Mouse (Mus musculus): Measurements from ENCODE around the gene Zfp865. TPM values are rescaled to one million over a fixed set of nuclear protein-coding genes. Genes with fewer than 3 reads are reported as not detected.

Zfp865 gene
- polyA plus RNA-seq (2015; fragmentation: Nextera tagmentation; extraction: Ambion mirVana): 8.0 and 8.4 TPM in 2 replicates

GRCm38 (mm10) chr7:5020000-5020681 is at the start of gene Zfp865, which contains the start of gene Ccdc106:
Gene Zfp865 (plus strand): TSS chr7:5020376.
Gene Ccdc106 (plus strand): TSS chr7:5020553.
- peak within 1 kb of the TSS; percentile 74 for H3K4me3 ChIP-seq
- no peaks in the 10 kb centered on the region for H3K9me3 ChIP-seq
- no peaks in the 10 kb centered on the region for H3K36me3 ChIP-seq (replicated peaks)
- H3K27ac ChIP-seq: peak within 1 kb of the TSS; percentile 91
- WGBS: under 1% methylated on average over 48 of the region's 49 CpGs
- H3K4me2 ChIP-seq: peak within 1 kb of the TSS; percentile 74
- H3K9ac ChIP-seq: peak within 1 kb of the TSS; percentile 81
- ATAC-seq (replicated peaks): peak; percentile 89
- H3K27me3 ChIP-seq (replicated peaks): no peaks in the 10 kb centered on the region
- H3K4me1 ChIP-seq: peaks cover 22% of the 10 kb centered on the region

DNA sequence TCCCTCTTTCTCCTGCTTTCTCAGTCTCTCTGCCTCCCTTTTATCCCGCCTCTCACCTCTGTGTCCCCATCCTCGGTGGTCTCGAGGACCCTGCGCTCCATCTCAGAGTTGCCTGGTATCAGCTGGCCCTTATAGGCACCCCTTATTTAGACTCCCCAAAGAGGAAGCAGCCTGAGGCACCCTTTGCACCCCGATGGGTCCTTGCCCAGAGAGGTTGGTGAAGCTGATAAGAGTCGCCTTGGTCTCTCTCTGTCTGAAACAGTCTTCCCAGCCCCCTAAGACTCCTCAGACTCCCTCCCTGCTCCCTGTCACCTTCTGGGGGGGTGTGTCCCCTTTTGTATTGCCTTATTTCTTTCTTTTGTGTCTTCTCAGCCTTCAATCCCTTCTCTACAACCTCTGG is 49.1 kb upstream of the Zfp865 start, which contains the start of gene Sbk3:
Sbk3 (minus strand) TSS at position 101 of the 400 bp plus-strand sequence.
- no peak for ATAC-seq (replicated peaks)
- H3K9ac ChIP-seq: no peak within 1 kb of the TSS
- no peak within 1 kb of the TSS for H3K4me3 ChIP-seq
- no peaks in the 10 kb centered on the region for H3K36me3 ChIP-seq (replicated peaks)
- no peaks in the 10 kb centered on the region for H3K4me1 ChIP-seq
- no peaks in the 10 kb centered on the region for H3K9me3 ChIP-seq
- H3K27me3 ChIP-seq (replicated peaks): no peaks in the 10 kb centered on the region
- no peak within 1 kb of the TSS for H3K4me2 ChIP-seq
- 49% methylated on average over 6 of the region's 6 CpGs for WGBS
- H3K27ac ChIP-seq: no peak within 1 kb of the TSS

DNA sequence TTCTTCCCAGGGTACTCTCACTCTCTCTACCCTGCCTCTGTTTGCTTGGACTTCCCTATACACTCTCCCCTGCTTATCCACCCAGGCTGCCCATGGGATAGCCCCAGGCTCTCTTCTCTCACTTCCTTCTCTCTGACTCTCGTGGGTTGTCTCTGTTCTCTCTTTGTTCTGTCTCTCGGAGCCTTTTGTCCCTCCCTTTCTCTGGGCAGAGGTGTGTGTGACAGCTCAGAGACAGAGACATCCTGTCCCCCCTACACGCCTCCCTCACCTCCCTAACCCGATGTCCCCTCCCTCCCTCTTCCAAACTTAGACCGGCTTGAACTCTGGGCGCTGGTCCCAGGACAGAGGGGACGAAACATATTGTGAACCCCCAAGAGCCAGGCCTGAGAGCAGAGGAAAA is 48.5 kb upstream of the Zfp865 start:
- Histone ChIP-seq H3K4me3 (no peak overlapping the region), H3K36me3 (replicated peaks) (no peaks in the 10 kb centered on the region), H3K9me3 (no peaks in the 10 kb centered on the region), H3K27me3 (replicated peaks) (no peaks in the 10 kb centered on the region), H3K27ac (no peak overlapping the region), H3K4me2 (no peak overlapping the region), H3K9ac (no peak overlapping the region), H3K4me1 (no peaks in the 10 kb centered on the region)
- 29% methylated on average over 7 of the region's 7 CpGs for WGBS
- no peak for ATAC-seq (replicated peaks)

- no peaks in the 10 kb centered on the region for H3K36me3 ChIP-seq (replicated peaks)
- no peak for ATAC-seq (replicated peaks)
- 84% methylated on average over 18 of the region's 18 CpGs for WGBS
- H3K4me2 ChIP-seq: no peak overlapping the region
- H3K4me1 ChIP-seq: no peaks in the 10 kb centered on the region
- no peaks in the 10 kb centered on the region for H3K27me3 ChIP-seq (replicated peaks)
- H3K27ac ChIP-seq: no peak overlapping the region
- no peak overlapping the region for H3K9ac ChIP-seq
- H3K9me3 ChIP-seq: no peaks in the 10 kb centered on the region
- H3K4me3 ChIP-seq: no peak overlapping the region
These were observed 47.7 kb upstream of the Zfp865 start for GRCm38 (mm10) chr7:4972321-4973047.

- H3K36me3 ChIP-seq (replicated peaks): no peaks in the 10 kb centered on the region
- H3K9ac ChIP-seq: no peak overlapping the region
- no peak for ATAC-seq (replicated peaks)
- H3K4me2 ChIP-seq: no peak overlapping the region
- H3K27me3 ChIP-seq (replicated peaks): no peaks in the 10 kb centered on the region
- H3K27ac ChIP-seq: no peak overlapping the region
- 62% methylated on average over 4 of the region's 4 CpGs for WGBS
- H3K4me1 ChIP-seq: no peaks in the 10 kb centered on the region
- no peaks in the 10 kb centered on the region for H3K9me3 ChIP-seq
- no peak overlapping the region for H3K4me3 ChIP-seq
These were observed 44.7 kb upstream of the Zfp865 start for GRCm38 (mm10) chr7:4975455-4975854.

- H3K4me1 ChIP-seq: no peaks in the 10 kb centered on the region
- H3K27ac ChIP-seq: no peak overlapping the region
- no peaks in the 10 kb centered on the region for H3K36me3 ChIP-seq (replicated peaks)
- WGBS: 90% methylated on average over 7 of the region's 7 CpGs
- no peaks in the 10 kb centered on the region for H3K9me3 ChIP-seq
- no peak overlapping the region for H3K4me3 ChIP-seq
- ATAC-seq (replicated peaks): no peak
- H3K27me3 ChIP-seq (replicated peaks): no peaks in the 10 kb centered on the region
- H3K4me2 ChIP-seq: no peak overlapping the region
- H3K9ac ChIP-seq: no peak overlapping the region
These were observed 43.3 kb upstream of the Zfp865 start for GRCm38 (mm10) chr7:4976832-4977231.

GRCm38 (mm10) chr7:4988250-4988649 is 31.9 kb upstream of the Zfp865 start:
- WGBS: 82% methylated on average over 2 of the region's 2 CpGs
- peaks cover 12% of the 10 kb centered on the region for H3K4me1 ChIP-seq

DNA sequence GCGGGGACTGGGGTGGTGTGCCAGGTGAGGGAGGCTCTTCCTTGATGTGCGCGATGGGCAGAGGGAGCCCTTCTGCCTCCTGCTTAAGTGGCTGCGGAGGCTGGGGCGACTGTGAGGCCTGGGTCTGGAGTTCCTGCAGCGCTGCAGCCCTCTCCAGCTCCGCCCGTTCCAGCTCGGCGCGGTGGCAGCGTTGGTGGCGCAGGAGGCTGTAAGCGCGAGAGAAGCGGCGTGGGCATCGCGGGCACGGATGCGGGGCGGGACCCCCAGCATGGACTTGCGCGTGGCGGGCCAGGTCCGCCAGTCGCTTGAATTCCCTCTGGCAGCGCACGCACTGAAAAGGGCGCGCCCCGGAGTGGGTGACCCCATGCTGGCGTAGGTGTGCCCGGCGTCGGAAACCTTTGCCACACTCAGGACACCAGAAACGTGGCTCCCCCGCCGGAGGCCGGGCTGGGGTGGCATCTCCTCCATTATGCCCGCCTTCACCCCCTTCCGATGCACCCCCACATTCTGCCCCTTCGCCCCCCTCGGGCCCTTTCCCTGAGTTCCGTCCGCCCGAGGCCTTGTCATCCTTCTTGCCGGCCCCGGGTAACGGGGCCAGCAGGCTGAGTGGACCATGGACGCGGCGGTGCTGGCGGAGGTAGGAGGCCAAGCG is 26.7 kb upstream of the Zfp865 start:
- Histone ChIP-seq H3K36me3 (replicated peaks) (peaks cover 25% of the 10 kb centered on the region; the same call in 1 of the 2 replicates), H3K4me3 (peak overlapping the region; percentile 82), H3K27me3 (replicated peaks) (no peaks in the 10 kb centered on the region), H3K9ac (no peak overlapping the region; the same call in 1 of the 2 replicates), H3K4me1 (peaks cover 42% of the 10 kb centered on the region), H3K4me2 (peak overlapping the region; percentile 75), H3K9me3 (no peaks in the 10 kb centered on the region), H3K27ac (no peak overlapping the region)
- ATAC-seq (replicated peaks): no peak
- WGBS: 43% methylated on average over 55 of the region's 55 CpGs

More at GRCm38 (mm10) chr7:4988250-4988649, 31.9 kb upstream of the Zfp865 start:
- Histone ChIP-seq H3K9ac (no peak overlapping the region), H3K4me3 (no peak overlapping the region), H3K27me3 (replicated peaks) (no peaks in the 10 kb centered on the region), H3K27ac (no peak overlapping the region), H3K4me2 (no peak overlapping the region), H3K9me3 (no peaks in the 10 kb centered on the region), H3K36me3 (replicated peaks) (peaks cover 22% of the 10 kb centered on the region; the same call in 1 of the 2 replicates)
- no peak for ATAC-seq (replicated peaks)

DNA sequence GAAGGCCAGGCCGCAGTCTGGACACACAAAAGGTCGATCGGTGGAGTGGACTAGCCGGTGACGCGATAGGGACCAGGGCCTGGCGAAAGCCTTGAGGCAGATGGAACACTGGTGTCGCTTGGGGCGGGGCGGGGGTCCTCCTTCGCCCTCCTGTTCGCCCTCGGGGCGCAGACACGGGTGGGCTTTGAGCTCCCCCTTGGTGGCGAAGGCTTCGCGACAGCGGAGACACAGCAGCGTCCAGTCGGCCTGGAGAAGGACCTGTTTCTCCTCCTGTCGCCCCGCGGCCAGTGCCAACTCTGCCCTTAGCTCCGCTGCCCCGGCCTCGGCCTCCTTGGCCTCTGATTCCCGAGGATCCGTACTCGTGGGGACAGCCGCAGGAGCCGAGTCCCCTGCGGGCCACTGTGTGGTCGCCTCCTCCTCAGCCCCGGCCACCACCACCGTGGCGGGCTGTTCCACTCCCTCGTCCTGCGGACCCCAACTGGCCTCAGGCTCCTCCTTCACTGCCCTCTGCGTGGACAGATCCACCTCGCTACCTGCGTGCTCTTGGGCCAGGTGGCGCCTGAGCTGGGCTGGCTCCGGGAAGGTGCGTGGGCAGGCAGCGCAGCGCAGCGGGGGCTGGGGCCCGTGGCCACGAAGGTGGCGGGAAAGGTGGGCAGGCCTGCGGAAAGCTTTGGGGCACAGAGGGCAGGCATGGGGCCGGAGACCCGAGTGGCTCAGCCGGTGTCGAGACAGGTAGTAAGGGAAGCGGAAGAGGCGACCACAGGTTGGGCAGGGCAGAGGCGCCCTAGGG is 26.0 kb upstream of the Zfp865 start:
- H3K9ac ChIP-seq: peak overlapping the region; percentile 95
- no peak overlapping the region for H3K27ac ChIP-seq
- H3K4me3 ChIP-seq: peak overlapping the region; percentile 82
- H3K27me3 ChIP-seq (replicated peaks): no peaks in the 10 kb centered on the region
- H3K36me3 ChIP-seq (replicated peaks): peaks cover 25% of the 10 kb centered on the region; the same call in 1 of the 2 replicates
- H3K4me2 ChIP-seq: peak overlapping the region; percentile 75
- peaks cover 42% of the 10 kb centered on the region for H3K4me1 ChIP-seq
- H3K9me3 ChIP-seq: no peaks in the 10 kb centered on the region
- 57% methylated on average over 59 of the region's 59 CpGs for WGBS
- no peak for ATAC-seq (replicated peaks)

- Histone ChIP-seq H3K4me1 (peaks cover 42% of the 10 kb centered on the region), H3K9ac (peak overlapping the region; percentile 95), H3K27ac (peak overlapping the region; percentile 81), H3K4me2 (peak overlapping the region; percentile 75), H3K36me3 (replicated peaks) (peaks cover 24% of the 10 kb centered on the region; the same call in 1 of the 2 replicates), H3K9me3 (no peaks in the 10 kb centered on the region), H3K27me3 (replicated peaks) (no peaks in the 10 kb centered on the region), H3K4me3 (peak overlapping the region; percentile 82)
- ATAC-seq (replicated peaks): peak; percentile 34
- WGBS: 5% methylated on average over 19 of the region's 19 CpGs
These were observed 24.7 kb upstream of the Zfp865 start for GRCm38 (mm10) chr7:4995268-4996002.

All from midbrain, embryonic 15.5 days (tissue).